Mouse (Mus musculus) induced T-regulatory cell, adult 2 months (primary cell): ENCODE measurements around the gene Mcl1.
"Not testable (repeated sequence)": the region's sequence is repeated elsewhere in the genome, so short reads cannot be mapped to it uniquely, and the experiment has no call there.

ENCODE experiments used
- DNase-seq: peaks from one replicate; pipeline ENCODE4 v3.0.0-alpha.2; 2012; ENCODE audit warnings: low read depth

The Mcl1 gene

GRCm38 (mm10) chr3:95658236-95658867 is at the start of gene Mcl1:
TSS of gene Mcl1 (plus strand) at chr3:95658788.
- peak; percentile 95 for DNase-seq

DNA sequence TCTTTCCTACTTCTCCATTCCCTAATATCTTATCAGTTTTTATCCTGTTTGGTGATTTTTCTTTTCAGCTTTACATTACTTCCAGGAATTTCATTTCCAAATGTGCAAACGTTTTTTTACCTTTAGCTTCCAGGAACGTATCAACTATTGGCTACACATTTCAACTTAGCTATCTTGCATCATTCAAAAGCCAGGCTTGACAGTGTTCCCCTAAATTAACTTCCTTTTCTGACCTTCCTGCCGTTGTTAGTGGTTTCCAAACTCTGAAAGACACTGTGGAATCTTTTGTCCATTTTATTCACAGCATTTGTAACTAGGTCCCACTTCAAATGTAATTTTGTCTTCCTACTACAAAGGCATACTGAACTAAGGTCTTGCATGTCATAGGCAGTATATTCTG is 49.4 kb upstream of the Mcl1 start:
- no peak for DNase-seq

GRCm38 (mm10) chr3:95613996-95614395 is 44.6 kb upstream of the Mcl1 start:
- DNase-seq, result no peak

- DNase-seq, result no peak
These were observed 40.1 kb upstream of the Mcl1 start for GRCm38 (mm10) chr3:95618511-95618910.

GRCm38 (mm10) chr3:95621241-95621640 is 37.3 kb upstream of the Mcl1 start:
- no peak for DNase-seq

DNA sequence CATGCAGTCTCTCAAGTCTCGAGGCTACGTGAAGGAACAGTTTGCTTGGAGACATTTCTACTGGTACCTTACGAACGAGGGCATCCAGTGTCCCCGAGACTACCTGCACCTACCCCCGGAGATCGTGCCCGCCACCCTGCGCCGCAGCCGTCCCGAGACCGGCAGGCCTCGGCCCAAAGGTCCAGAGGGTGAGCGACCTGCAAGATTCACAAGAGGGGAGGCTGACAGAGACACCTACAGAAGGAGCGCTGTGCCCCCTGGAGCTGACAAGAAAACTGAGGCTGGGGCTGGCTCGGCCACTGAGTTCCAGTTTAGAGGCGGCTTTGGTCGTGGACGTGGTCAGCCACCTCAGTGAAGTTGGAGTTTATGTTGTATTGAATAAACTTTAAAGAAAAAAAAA is 36.2 kb upstream of the Mcl1 start:
- not testable (repeated sequence) for DNase-seq

DNA sequence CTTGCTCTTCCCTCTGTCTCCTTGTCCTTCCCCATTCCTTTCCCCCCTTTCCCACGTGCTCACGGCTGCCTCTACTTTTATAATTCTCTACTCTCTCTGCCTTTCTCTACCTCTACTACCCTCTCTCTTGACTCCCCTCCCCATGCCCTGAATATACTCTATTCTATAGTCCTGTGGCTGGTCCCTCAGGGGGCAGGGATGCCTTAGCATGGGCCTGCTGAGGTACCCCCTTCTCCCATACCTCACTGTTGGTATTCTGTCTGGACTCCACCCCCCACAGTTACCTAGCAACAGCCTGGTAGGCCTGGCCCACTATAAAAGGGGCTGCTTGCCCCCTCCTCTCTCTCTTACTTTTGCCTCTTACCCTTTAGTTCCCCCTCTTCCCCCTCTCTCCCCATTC is 35.0 kb upstream of the Mcl1 start:
- no peak for DNase-seq

GRCm38 (mm10) chr3:95623991-95624515 is 34.5 kb upstream of the Mcl1 start:
- DNase-seq, result not testable (repeated sequence)

DNA sequence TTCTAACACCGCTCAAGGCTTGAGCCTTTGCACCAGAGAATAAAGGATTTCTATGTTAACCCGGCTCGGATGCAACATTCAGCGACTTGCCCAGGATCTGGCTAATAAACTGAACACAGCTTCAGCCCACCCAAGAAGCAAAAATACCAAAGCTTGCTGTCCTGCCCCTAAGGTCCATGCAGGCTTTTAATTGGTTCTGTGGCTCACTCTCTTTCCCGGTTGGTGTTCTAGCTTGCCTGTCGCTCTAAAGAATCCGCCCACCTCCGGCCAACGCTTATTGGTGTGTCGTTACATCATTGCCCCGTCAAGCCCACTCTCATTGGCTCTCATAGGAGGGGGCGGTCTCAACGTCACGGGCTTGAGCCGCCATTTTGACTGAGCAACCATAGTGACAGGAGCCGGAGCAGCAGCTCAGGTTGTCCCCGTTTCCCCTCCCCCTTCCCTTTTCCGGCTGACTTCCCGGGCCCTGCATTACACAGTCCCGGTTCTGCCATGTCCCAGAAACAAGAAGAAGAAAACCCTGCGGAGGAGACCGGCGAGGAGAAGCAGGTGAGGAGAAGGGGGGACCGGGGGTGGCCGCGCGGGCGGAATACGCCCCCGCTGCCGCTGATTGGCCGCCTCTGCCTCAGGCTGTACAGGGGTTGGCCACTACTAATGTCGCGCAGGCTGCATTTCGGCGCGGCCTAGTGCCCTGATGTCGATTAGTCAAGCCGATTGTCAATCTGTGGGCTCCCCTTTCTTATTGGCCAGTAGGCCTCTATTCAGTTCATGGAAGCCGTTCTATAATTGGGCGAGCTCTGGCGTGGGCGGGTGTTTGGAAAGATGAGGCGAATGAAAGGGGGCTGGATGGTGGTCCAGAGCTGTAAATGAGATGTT is 33.7 kb upstream of the Mcl1 start, which contains the start of gene Ensa:
Gene Ensa, plus strand, starts transcription at position 366 of the 876 bp plus-strand sequence.
- DNase-seq, result peak; percentile 100

- DNase-seq, result no peak
These were observed 30.8 kb upstream of the Mcl1 start for GRCm38 (mm10) chr3:95627763-95628162.

- no peak for DNase-seq
These were observed 28.8 kb upstream of the Mcl1 start for GRCm38 (mm10) chr3:95629755-95630154.

DNA sequence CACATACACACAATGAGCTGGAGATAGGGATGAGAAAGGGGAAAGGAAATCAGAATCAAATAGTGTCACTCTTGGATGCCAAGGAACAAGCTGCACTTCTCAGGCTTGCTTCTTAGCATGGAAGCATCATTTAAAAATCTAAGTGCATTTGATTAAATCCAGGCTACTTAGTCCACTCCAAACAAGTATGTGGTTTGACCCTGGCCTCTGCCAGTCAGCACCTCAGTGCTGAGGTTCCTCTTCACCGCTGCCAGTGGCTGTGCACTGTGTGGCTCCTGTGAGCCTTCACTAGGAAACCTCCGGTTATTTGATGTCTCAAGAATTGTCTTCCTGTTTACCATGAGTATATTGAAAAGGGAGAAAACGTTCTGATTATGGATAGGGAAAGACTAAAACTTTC is 27.7 kb upstream of the Mcl1 start:
- no peak for DNase-seq

- no peak for DNase-seq
These were observed 27.3 kb upstream of the Mcl1 start for GRCm38 (mm10) chr3:95631304-95631703.

- peak; percentile 75 for DNase-seq
These were observed 25.7 kb upstream of the Mcl1 start for GRCm38 (mm10) chr3:95632648-95633588.

DNA sequence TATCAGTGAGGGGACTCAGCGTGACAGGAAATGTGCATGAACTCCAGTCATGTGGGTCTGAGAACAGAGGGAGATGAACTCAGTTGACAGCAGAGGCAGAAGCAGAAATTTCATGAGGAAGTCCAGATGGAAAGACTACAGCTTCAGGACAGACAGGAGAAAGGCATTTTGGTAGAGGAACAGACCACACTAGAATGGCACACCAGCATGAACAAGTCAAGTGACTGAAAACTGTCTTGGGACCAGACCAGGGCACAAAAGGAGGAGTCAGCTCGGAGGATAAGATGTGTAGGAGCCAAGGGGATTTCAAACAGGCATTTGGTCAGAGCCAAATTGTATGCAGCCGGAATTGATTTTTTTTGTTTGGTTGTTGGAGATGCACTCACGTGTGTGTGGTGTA is 23.0 kb upstream of the Mcl1 start:
- DNase-seq, result no peak

DNA sequence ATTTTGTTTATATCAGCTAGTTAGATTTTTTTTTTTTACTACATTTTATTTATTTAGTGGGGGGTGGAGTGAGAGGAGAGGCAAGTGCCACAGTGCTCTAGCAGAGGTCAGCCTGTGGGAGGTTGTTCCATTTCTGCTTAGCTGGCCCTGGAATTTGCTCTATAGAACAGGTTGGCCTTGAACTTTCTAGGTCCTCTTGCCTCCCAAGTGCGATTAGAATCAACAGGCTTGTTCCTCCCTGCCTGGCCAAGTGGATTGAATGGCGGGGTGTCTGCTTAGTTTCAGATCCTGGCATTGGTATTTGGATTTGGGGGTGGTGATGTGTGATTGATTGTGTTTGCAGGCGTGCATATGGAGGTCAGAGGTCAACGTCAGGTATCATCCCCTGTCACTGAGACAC is 22.5 kb upstream of the Mcl1 start:
- no peak for DNase-seq

DNA sequence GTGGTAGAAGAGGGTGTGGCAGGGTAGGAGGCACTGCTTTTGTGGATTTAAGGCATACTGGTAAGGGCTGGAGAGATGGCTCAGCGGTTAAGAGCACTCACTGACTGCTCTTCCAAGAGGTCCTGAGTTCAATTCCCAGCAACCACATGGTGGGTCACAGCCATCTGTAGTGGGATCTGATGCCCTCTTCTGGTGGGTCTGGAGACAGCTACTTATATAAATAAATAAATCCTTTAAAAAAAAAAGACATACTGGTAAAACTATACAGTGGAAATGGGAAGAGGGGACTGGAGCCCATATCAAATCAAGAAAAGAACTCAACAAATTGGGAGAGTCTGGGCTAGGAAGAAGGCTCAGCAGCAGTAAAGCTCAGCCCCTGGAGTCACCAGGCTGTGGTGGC is 18.9 kb upstream of the Mcl1 start:
- no peak for DNase-seq

DNA sequence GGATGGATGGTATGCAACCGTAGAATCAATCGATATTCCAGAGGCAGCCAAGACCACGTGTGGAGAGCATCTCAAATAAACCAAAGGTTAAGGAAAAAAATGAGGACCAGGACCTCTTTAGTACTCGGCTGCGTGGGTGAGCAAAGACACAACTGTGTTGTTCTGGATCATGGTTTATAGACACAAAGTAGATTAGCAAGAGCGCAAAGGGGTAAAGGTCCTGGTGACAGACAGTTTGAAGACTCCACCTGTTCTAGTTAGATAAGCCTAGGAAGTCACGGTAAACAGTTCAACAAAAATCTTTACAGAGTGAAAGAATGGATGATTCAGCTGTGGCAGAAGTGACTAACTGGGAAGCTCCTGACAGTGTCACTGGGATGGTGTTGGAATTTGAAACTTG is 15.5 kb upstream of the Mcl1 start:
- no peak for DNase-seq

- DNase-seq, result peak; percentile 86
These were observed 13.0 kb upstream of the Mcl1 start for GRCm38 (mm10) chr3:95645313-95646235.

DNA sequence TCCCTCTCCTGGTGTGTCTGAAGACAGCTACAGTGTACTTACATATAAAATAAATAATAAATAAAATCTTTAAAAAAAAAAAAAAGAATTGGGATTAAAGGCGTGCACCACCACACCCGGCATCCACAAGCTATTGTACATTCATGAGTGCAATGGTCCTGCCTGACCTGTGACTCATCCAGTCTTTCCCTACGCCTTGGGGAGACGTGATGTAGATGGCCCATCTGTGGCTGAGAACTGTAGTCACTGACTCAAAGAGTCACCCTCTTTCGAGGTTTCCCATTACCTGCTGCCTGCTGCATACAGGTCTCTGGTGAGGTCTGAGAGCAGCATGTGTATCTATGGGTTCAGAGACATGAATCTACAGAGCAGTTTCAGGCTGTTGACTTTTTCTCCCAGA is 10.6 kb upstream of the Mcl1 start:
- no peak for DNase-seq
